8 mouse cellular contexts compared by ENCODE assay signal in genomic region chr6:42264626-42265312, GRCm38 (mm10). TPM values are rescaled to one million over a fixed set of nuclear protein-coding genes. Genes with fewer than 3 reads are reported as not detected.
DNase-seq lines count a peak whose midpoint lies in the region; ATAC-seq lines count a peak whose summit lies in the region.

Gene Casp2 (plus strand): TSS chr6:42264985.

- peak; percentile 97 for DNase-seq in B cell, adult 2 months
- peak; percentile 100 for DNase-seq in brain, adult 2 months (ENCODE audit: low read depth, low spot score)
- DNase-seq in heart, embryonic 10.5 days (ENCODE audit: low spot score), result peak; percentile 100
- DNase-seq in liver, result peak; percentile 98
- DNase-seq in spleen, postnatal 4 days (ENCODE audit: low spot score in 2 of 2), result peak; percentile 97 to 98

- H3K4me1 ChIP-seq in heart, embryonic 10.5 days, result peaks cover 11% of the 10 kb centered on the region
- H3K4me1 ChIP-seq in kidney, embryonic 15.5 days, result peaks cover 12% of the 10 kb centered on the region; the same call in 1 of the 2 replicates

- H3K27ac ChIP-seq in heart, embryonic 10.5 days, result peak within 1 kb of the TSS; percentile 93
- peak within 1 kb of the TSS; percentile 94 for H3K27ac ChIP-seq in kidney, embryonic 15.5 days

- no peaks in the 10 kb centered on the region for H3K9me3 ChIP-seq in heart, embryonic 10.5 days
- no peaks in the 10 kb centered on the region for H3K9me3 ChIP-seq in kidney, embryonic 15.5 days (replicated peaks)

- H3K9ac ChIP-seq in kidney, embryonic 15.5 days, result peak within 1 kb of the TSS; percentile 95

- H3K36me3 ChIP-seq in heart, embryonic 10.5 days, result peaks cover 26% of the 10 kb centered on the region
- peaks cover 26% of the 10 kb centered on the region for H3K36me3 ChIP-seq in kidney, embryonic 15.5 days

- peak within 1 kb of the TSS; percentile 77 for H3K4me2 ChIP-seq in kidney, embryonic 15.5 days

- WGBS in heart, embryonic 10.5 days, result under 1% methylated on average over 50 of the region's 51 CpGs
- WGBS in kidney, embryonic 15.5 days, result under 1% methylated on average over 51 of the region's 51 CpGs

- peaks cover 6% of the 10 kb centered on the region; the same call in 1 of the 2 replicates for H3K27me3 ChIP-seq in heart, embryonic 10.5 days (ENCODE audit: insufficient read depth, poor library complexity, severe bottlenecking)
- no peaks in the 10 kb centered on the region for H3K27me3 ChIP-seq in kidney, embryonic 15.5 days

- H3K4me3 ChIP-seq in heart, embryonic 10.5 days, result peak within 1 kb of the TSS; percentile 73
- H3K4me3 ChIP-seq in kidney, embryonic 15.5 days (replicated peaks), result peak within 1 kb of the TSS; percentile 93

- peak; percentile 95 for ATAC-seq in erythroblast, adult 5-6 weeks (replicated peaks; ENCODE audit: low FRiP score, poor library complexity, severe bottlenecking)
- ATAC-seq in kidney, embryonic 15.5 days (replicated peaks; ENCODE audit: low FRiP score), result peak; percentile 99
- ATAC-seq in monocyte, adult 5-6 weeks (replicated peaks; ENCODE audit: insufficient number of reproducible peaks, low FRiP score, low TSS enrichment, poor library complexity, severe bottlenecking), result peak; percentile 88

RNA-seq across cellular contexts. Expression of gene Casp2, which starts in this region (rescaled TPM):
- total RNA-seq in erythroblast, adult 5-6 weeks (2015; ENCODE audit: low replicate concordance), result 22.4 and 26.7 TPM in 2 replicates
- total RNA-seq in erythroblast, adult 5-6 weeks (2017; ENCODE audit: low replicate concordance), result 32.1 and 38.9 TPM in 2 replicates
- polyA plus RNA-seq in heart, embryonic 10.5 days (2016; fragmentation: Nextera tagmentation; extraction: Ambion mirVana), result 40.8 and 45.2 TPM in 2 replicates
- polyA plus RNA-seq in kidney, embryonic 15.5 days (2015; fragmentation: Nextera tagmentation; extraction: Ambion mirVana), result 57.0 and 60.0 TPM in 2 replicates
- total RNA-seq in monocyte, adult 5-6 weeks (2017), result 60.1 to 70.0 TPM (median 67.4 TPM) in 3 replicates

Comparison
In these comparisons a context has a peak if more than half of its experiments do, and no peak if none do; other contexts are left out.
1. Peak in every context shown above with its lines: DNase-seq, ATAC-seq, H3K4me3 ChIP-seq and H3K27ac ChIP-seq.